Mouse (Mus musculus): Measurements from ENCODE around the gene Dab2ip. TPM values are rescaled to one million over a fixed set of nuclear protein-coding genes. Genes with fewer than 3 reads are reported as not detected.

The Dab2ip gene
- total RNA-seq, 2 experiments from 2014 or later, result 143 to 154 TPM

DNA sequence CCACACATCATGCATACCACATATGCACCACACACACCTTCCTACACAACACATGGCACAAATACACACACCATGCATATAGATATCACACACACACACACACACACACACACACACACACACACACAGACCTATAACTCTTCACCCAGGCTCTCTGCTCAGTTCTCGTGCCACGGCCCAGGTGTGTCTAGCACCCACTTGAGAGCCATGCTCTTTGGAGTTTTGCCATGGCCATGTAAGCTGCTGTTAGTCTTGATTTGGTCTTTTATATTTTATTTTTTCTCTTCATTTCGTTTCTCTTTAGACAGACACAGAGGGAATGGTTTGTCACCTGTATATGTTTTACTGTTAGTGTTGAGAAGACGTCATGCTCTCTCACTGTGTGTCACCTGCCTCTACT is 76.9 kb downstream of the Dab2ip start:
- DNase-seq (ENCODE audit: low spot score in 2 of 2), result no peak
- intact Hi-C loops (cut with DNase I), result no loop called here

GRCm38 (mm10) chr2:35635541-35635940 is 77.5 kb downstream of the Dab2ip start:
- no peak for DNase-seq (ENCODE audit: low spot score in 2 of 2)
- intact Hi-C loops (cut with DNase I), result no loop called here

- peak; percentile 56 to 68 for DNase-seq (ENCODE audit: low spot score in 2 of 2)
These were observed 79.9 kb downstream of the Dab2ip start for GRCm38 (mm10) chr2:35637880-35638535.

GRCm38 (mm10) chr2:35639799-35640198 is 81.7 kb downstream of the Dab2ip start:
- intact Hi-C loops (cut with DNase I), result loop anchor here (2.0 kb wide), 2 partner anchors 31 to 81 kb away; partner anchors contain the start of gene Dab2ip
- DNase-seq (ENCODE audit: low spot score in 2 of 2), result no peak

More at GRCm38 (mm10) chr2:35637880-35638535, 79.9 kb downstream of the Dab2ip start:
- intact Hi-C loops (cut with DNase I), result no loop called here

GRCm38 (mm10) chr2:35640576-35640975 is 82.5 kb downstream of the Dab2ip start:
- intact Hi-C loops (cut with DNase I), result loop anchor here (2.0 kb wide), 2 partner anchors 32 to 82 kb away; partner anchors contain the start of gene Dab2ip
- peak; percentile 87 to 95 for DNase-seq (ENCODE audit: low spot score in 2 of 2)

- intact Hi-C loops (cut with DNase I), result no loop called here
- peak in 1 of 2 experiments; percentile 71 for DNase-seq (ENCODE audit: low spot score in 2 of 2)
These were observed 84.2 kb downstream of the Dab2ip start for GRCm38 (mm10) chr2:35642224-35642623.

DNA sequence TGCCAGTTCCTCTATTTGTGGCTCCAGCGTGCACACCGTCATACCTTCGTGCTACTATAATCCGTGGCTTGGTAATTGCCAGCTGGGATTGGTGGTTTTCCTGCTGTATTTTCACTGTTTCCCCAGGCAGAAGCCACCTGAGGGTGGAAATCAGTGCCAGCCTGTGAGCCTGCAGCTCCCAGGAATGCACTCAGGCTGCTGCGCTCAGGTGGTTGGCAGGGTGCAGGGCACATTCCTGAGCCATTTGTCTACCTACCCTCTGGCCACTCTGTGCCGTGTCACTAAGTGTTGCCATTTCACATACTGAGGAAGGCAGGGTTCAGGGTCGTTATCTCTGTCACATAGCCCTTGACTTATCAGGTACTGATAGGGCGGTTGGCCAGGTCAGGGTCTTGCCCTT is 88.5 kb downstream of the Dab2ip start:
- no peak for DNase-seq (ENCODE audit: low spot score in 2 of 2)
- intact Hi-C loops (cut with DNase I), result no loop called here

DNA sequence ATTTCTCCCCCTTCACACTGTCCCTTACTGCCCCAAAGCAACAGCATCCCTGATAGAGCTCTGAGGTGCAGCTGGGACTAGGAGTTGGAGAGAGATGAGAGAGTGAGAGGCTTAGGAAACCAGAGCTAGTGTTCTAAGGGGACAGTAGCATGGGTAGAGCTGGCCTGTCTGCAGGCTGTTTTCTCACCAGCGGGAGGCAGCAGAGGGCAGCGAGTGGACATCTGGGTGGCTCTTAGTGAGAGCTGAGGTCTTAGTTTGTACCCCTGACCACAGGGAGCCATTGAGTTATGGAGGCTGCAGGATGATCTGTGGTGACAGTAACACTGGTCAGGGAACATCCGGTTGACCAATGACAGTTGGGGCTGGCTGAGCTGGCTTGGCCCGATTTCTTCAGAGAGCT is 91.6 kb downstream of the Dab2ip start:
- intact Hi-C loops (cut with DNase I), result loop anchor here (1.0 to 2.0 kb wide), 2 partner anchors 105 to 257 kb away; no protein-coding TSS in a partner anchor
- DNase-seq (ENCODE audit: low spot score in 2 of 2), result peak; percentile 73 to 77

GRCm38 (mm10) chr2:35651297-35651731 is 93.2 kb downstream of the Dab2ip start:
- intact Hi-C loops (cut with DNase I), result no loop called here
- DNase-seq (ENCODE audit: low spot score in 2 of 2), result peak; percentile 54 to 60

- intact Hi-C loops (cut with DNase I), result no loop called here
- DNase-seq (ENCODE audit: low spot score in 2 of 2), result no peak
These were observed 94.9 kb downstream of the Dab2ip start for GRCm38 (mm10) chr2:35652984-35653383.

- DNase-seq (ENCODE audit: low spot score in 2 of 2), result no peak
- intact Hi-C loops (cut with DNase I), result no loop called here
These were observed 96.7 kb downstream of the Dab2ip start for GRCm38 (mm10) chr2:35654795-35655194.

DNA sequence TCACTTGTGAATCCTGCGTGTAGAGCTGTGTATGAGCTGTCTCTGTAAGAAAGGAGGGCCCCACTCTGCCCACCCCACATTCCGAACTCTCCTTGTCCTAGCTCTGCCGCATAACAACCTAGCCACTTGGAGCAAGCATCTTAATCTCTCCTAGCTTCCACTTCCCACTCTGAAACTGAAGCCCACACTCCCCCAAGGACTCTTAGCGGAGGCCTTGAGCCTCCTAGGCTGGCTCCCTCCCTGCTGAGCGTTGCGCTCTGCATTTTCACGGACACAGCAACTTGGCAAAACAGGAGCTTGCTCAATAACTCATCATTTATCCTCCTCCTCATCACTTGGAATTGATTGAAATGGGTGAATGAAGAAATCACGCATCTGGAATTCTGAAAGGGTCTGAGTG is 97.9 kb downstream of the Dab2ip start:
- DNase-seq (ENCODE audit: low spot score in 2 of 2), result no peak
- intact Hi-C loops (cut with DNase I), result no loop called here

- no peak for DNase-seq (ENCODE audit: low spot score in 2 of 2)
- intact Hi-C loops (cut with DNase I), result no loop called here
These were observed 100.2 kb downstream of the Dab2ip start for GRCm38 (mm10) chr2:35658311-35658710.

DNA sequence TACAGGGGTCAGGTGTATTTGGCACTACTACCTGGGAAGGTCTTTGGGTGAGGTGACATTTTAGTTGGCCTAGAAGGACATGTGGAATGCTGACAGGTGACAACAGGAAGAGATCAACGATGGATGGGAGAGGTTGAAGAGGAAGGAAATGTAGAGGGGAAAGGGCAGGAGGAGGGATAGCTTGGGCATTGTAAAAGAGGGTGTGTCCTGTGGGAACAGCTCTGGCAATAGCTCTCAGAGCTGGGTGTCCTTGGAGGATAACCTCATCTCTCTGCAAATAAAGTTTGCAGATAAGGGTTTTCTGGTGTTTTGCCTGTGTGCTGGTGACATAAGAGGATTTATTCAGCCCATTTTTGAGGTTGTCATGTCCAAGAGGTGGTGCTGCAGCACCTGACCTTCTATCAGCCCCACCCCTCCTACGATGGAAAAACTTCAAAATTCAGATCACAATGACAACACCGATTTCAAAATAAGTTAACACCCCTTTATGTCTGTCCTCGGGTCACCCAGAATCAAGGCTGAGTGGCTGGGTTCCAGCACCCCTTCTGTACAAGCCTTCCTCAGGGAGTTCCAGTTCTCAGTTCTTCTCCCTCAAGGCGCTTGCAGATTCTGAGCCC is 101.6 kb downstream of the Dab2ip start:
- no peak for DNase-seq (ENCODE audit: low spot score in 2 of 2)
- intact Hi-C loops (cut with DNase I), result loop anchor here (5.0 kb wide), 1 partner anchor 58 kb away; no protein-coding TSS in a partner anchor

GRCm38 (mm10) chr2:35660953-35661374 is 102.9 kb downstream of the Dab2ip start:
- intact Hi-C loops (cut with DNase I), result loop anchor here (5.0 kb wide), 1 partner anchor 56 kb away; no protein-coding TSS in a partner anchor
- peak; percentile 73 to 79 for DNase-seq (ENCODE audit: low spot score in 2 of 2)

DNA sequence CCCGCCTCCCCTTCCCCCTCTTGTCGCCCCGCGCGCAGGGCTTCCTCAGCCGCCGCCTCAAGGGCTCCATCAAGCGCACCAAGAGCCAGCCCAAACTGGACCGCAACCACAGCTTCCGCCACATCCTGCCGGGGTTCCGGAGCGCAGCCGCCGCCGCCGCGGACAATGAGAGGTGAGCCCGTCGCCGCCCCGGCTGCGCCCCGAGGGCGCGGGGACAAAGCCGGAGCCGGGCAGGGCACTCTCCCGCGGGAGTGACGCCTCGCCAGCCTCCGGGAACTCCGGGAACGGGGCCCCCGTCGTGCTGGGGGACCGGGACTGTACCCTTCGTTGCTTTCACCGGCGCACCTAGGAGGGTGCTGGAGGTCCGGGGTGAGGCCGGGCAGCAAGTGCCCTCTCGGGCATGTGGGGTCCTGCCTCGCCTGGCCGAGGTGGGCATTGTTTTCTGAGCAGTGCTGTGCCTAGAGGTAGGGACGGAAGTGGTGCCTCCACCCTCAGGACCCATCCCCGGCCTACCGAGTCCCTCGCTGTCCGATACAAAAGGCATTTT is 103.5 kb downstream of the Dab2ip start:
- DNase-seq (ENCODE audit: low spot score in 2 of 2), result peak in 1 of 2 experiments; percentile 51
- intact Hi-C loops (cut with DNase I), result loop anchor here (5.0 kb wide), 1 partner anchor 56 kb away; no protein-coding TSS in a partner anchor

- intact Hi-C loops (cut with DNase I), result loop anchor here (5.0 kb wide), 1 partner anchor 55 kb away; no protein-coding TSS in a partner anchor
- peak; percentile 41 to 46 for DNase-seq (ENCODE audit: low spot score in 2 of 2)
These were observed 104.0 kb downstream of the Dab2ip start for GRCm38 (mm10) chr2:35662001-35662491.

- intact Hi-C loops (cut with DNase I), result loop anchor here (5.0 kb wide), 1 partner anchor 54 kb away; no protein-coding TSS in a partner anchor
- DNase-seq (ENCODE audit: low spot score in 2 of 2), result no peak
These were observed 104.9 kb downstream of the Dab2ip start for GRCm38 (mm10) chr2:35662738-35663550.

- intact Hi-C loops (cut with DNase I), result no loop called here
- no peak for DNase-seq (ENCODE audit: low spot score in 2 of 2)
These were observed 109.7 kb downstream of the Dab2ip start for GRCm38 (mm10) chr2:35667746-35668145.

Data from left cerebral cortex, postnatal 25 days (tissue).